Mouse (Mus musculus) CD4-positive, CD25-positive, alpha-beta regulatory T cell, adult 9 weeks (primary cell): Measurements from ENCODE around the gene Vmac. TPM values are rescaled to one million over a fixed set of nuclear protein-coding genes. Genes with fewer than 3 reads are reported as not detected.

Experiments used
- polyA plus RNA-seq: library from polyadenylated mRNA; unstranded; fragments of 100-300 nt; shearing (Covaris generic); gene quantifications from one replicate; pipeline ENCODE4 v1.2.1, GENCODE M21; 2017

Gene Vmac
- polyA plus RNA-seq = 6.8 TPM

DNA sequence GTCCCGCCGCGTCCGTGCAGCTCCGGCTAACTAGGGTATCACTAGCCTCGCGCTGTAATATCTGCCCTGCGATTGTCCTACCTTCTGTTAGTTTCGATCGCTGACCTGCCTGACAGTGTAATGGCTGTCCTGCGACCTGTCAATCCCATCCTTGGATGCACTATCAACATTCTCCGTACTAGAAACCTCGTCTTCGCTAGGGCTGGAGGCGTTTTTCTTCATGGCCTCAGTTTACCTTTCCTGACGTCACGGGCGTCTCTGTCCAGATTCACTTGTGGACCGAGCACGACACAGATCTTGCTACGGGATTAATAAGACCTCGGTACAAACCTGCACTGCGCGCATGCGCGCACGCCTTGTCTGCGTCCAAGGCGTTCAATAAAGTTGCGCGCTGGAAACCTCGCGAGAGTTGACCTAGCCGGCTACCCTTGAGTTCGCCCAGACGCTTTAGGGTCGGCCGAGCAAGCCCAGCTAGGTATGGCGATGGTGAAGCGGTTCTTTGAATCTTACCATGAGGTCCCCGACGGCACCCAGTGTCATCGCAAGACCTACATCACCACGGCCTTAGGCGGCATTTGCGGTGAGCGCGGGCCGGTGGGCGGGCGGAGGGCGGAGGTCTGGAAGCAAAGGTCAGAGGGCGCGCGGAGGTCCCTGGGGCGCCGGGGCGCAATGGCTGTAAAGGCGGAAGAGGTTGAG is at the start of gene Vmac, which contains the start of gene Ndufa11:
Gene Vmac, minus strand, starts transcription at position 660 of the 696 bp plus-strand sequence.
Gene Ndufa11, plus strand, starts transcription at position 405 of the 696 bp plus-strand sequence.

DNA sequence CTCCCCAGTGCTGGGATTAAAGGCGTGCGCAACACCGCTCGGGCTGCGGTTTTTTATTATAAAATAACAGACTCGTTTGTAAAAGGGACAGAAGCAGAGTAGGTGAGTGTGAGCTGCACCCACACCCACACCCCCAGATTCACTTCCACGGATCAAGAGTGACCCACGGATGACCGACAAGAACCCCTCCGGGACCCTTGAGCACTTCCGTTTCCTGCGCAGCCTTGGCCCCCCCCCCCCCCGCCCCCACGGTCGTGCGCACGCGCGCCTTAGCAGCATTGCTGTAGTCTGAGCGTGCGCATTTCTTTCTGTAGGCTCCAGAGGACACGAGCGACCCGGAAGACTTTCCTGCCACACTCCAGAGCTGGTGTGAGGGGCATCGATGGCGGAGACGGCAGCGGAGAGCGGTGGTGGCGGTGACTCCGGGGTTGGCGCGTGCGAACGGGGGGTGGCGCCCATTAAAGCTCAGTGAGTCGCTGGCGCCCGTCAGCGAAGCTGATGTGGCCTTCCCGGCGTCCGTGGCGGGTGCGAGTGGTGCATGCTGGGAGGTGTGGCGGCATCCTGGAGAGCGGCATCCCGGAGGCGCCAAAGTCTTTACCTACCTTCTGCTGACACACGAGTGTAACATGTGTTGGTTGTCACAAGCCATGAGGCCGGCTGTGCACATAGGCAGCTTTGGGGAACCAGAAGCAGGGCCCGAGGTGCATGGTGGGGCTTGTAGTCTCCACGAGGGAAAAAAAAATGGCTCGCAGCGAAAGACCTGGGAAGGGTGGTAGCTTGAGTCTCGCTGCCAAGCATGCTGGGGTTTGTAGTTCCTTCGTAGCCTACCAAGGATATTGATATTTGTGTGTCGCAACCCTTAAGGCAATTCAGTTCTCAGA is 46.9 kb upstream of the Vmac start, which contains the start of gene Dus3l:
Gene Dus3l, plus strand, starts transcription at position 284 of the 881 bp plus-strand sequence.

DNA sequence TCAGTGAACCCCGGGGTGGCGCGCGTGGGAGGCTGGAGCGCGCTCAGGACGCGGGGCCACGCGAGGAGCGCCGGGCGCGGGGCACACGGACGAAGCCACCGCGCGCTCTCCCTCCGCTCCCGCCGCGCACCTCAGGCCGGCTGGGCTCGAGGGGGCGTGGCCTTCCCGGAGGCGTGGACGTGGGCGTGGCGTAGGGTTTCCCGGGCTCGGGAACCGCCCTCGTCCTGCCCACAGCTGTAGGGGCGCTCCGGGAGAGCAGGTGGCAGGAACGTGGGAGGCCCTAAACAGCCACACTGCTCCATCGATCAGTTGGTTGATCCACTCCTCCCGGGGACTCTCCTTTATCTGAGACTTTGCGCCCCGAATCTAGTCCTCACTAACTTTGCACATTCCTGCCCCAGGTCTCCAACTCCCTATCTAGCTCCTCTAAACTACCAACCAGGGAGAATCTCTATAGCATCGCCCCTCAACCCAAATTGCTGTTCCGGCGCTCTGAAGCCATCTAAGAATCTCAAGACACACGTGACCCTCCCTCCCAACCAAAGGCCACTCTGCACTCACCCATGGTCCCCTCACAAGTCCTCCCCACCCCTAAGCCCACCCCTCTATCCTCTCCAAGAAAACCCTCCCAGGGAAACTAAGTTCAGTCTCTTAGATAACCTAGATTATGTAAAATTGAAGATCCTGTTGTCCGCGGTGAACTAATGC is 39.7 kb upstream of the Vmac start, which contains the start of gene Nrtn:
Gene Nrtn, minus strand, starts transcription at position 115 of the 708 bp plus-strand sequence.

DNA sequence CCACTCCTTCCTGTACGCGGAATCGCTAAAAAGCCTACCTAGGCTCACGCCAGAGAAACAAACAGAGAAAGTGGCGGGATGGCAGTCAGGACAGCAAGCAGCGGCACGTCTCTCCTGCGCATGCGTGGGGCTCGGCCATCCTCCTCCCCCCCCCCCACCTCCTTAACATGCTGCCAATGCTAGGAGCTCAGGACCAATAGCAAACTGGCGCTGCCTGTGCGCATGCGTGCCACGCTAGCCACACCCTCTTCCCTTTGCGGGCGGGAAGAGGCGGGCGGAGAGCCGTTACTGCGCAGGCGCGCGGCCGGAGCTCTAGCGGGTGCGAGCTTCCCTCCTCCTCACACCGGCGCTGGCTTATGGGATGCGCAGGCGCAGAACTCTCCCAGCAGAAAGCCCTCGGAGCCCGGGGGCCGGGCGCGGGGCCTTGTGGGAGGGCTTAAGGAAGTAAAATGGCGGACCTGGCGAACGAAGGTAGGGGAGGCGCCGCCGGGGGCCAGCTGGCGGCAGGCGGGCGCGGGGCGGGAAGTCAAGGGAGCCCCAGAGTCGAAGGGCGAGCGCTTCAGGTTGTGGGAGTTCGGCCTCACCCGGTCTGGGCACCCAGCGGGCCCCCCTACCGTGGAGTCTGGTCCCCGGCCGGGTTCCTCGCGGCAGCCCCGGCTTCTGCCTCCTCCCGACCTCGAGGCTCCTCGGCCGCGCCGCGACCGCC is 44.7 kb downstream of the Vmac start, which contains the start of gene Ranbp3:
Gene Ranbp3, plus strand, starts transcription at position 354 of the 706 bp plus-strand sequence.

Other genes with a start within 250 kb of the Vmac start
- 7.9 TPM for gene Ptprs, start 241.5 kb downstream of the Vmac start, polyA plus RNA-seq
- gene Znrf4, start 205.6 kb downstream of the Vmac start, polyA plus RNA-seq = not detected
- 1.2 TPM for gene Gm20219, start 163.6 kb downstream of the Vmac start, polyA plus RNA-seq
- gene Safb2, start 133.4 kb downstream of the Vmac start, polyA plus RNA-seq = 138 TPM
- gene Safb, start 133.2 kb downstream of the Vmac start, polyA plus RNA-seq = 103 TPM
- gene 2410015M20Rik, start 108.3 kb downstream of the Vmac start, polyA plus RNA-seq = 264 TPM
- gene Rpl36, start 104.6 kb downstream of the Vmac start, polyA plus RNA-seq = 2,587 TPM
- 8.6 TPM for gene Lonp1, start 91.1 kb downstream of the Vmac start, polyA plus RNA-seq
- 2.0 TPM for gene Catsperd, start 89.9 kb downstream of the Vmac start, polyA plus RNA-seq
- 109 TPM for gene Ranbp3, start 44.7 kb downstream of the Vmac start, polyA plus RNA-seq
- gene Ndufa11, start 255 bp downstream of the Vmac start, polyA plus RNA-seq = 307 TPM
- not detected for gene Nrtn, start 39.5 kb upstream of the Vmac start, polyA plus RNA-seq
- 64.4 TPM for gene Dus3l, start 46.7 kb upstream of the Vmac start, polyA plus RNA-seq
- 1.6 TPM for gene Prr22, start 52.2 kb upstream of the Vmac start, polyA plus RNA-seq
- 1.0 TPM for gene Rfx2, start 113.0 kb upstream of the Vmac start, polyA plus RNA-seq
- 0.10 TPM for gene Acsbg2, start 156.4 kb upstream of the Vmac start, polyA plus RNA-seq
- gene 1700061G19Rik, start 157.5 kb upstream of the Vmac start, polyA plus RNA-seq = 0.43 TPM
- 2.8 TPM for gene Mllt1, start 217.4 kb upstream of the Vmac start, polyA plus RNA-seq